Mouse (Mus musculus): Measurements from ENCODE around the gene Sbno1. TPM values are rescaled to one million over a fixed set of nuclear protein-coding genes. Genes with fewer than 3 reads are reported as not detected.
A peak's percentile ranks its signal among the peaks of the same experiment; 100 is the strongest.

Gene Sbno1
- total RNA-seq, 2 experiments from 2014 or later: 38.8 to 44.3 TPM

DNA sequence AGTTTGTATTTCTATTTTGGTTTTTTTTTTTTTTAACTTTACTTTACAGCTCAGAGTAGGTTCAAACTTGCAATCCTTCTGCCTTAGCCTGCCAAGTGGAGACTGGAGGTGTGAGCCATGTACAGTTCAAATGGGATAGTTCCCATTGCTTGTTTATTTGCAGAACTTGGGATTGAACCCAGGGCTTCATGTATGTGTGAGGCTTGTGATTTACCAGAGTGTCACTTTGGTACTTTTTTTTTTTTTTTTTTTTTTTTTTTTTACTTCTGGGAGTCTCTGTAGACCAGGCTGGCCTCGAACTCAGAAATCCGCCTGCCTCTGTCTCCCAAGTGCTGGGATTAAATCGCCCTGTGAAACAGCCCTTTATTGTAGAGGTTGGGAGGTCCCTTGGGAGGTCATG, 18.4 kb upstream of the Sbno1 start:
- DNase-seq: no peak

DNA sequence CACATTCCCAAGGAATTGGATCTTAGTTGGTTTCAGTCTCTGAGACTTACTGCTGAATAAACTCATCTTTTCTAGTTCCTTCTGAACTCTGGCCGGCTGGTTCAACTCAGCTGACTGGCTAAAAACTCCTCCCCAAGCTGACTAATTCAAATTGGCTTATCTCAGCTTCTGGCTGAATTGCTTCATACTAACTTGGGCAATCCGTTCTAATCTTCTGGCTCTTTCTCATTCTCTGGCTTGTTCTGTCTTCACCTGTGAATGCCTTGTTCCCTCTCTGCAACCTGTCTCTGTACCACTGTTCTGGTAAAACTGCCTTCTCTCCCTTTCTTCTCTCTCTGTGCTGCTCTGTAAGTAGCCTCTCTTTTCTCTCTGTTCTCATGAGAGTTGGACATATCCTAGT, 16.8 kb upstream of the Sbno1 start:
- DNase-seq: no peak

DNA sequence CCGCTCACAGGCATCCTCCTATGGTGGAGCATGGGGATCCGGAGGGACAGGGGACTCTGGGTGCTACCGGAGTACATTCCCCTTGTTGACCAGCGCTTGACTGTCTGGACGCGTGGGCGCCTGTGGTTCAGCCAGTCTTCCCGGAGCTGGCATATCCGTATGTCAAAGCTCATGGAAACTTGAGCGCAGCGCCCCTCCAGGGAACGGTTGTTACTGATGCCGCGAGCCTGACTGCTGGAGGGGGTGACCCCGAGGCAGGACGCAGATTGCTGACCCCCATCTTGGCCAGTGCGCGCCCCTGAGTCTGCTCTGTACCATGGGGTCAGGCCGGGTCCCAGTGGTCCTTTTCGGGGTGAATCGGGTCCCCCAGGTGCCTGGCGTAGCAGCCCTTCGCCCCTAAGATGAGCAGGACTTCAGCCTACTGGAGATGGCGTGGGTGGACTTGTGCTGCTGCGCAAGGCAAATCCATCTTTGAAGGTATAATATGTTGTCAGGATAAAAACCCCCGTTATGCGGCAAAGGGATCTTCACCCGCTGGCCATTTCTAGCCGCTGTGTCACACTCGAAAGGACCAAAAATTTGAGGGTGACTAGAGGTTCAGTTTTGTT, 14.4 kb upstream of the Sbno1 start:
- DNase-seq: peak; percentile 64

DNA sequence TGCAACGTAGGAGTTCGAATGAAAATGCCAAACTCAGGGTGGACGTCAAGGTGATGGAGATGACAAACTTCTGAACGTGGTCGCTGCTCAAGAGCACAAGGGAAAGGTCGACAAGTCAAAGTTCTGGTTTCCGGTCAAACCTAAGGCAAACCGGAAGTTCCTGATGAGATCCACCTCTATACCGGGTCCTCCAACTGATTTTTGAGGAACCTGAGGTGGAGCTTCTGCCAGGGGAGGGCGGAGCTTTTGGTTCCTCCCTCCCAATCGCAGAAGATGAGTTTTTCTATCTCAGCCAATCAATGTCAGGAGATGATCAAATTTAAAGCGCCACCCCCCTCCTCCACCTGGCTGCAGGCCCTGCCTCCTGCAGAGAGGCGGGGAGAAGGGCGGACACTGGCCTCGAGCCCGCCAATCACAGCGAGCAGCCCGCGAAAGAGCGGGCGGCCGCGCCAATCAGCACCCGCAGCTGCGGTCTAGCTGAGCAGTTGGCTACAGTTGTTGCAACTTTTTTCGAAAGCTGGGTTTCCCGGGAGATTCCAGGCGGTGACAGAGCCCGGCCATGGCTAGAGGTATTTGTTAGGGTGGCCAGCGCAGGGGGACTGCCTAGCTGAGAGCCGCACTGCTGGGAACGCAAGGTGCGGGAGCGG, 13.8 kb upstream of the Sbno1 start, which contains the start of gene Kmt5a:
Gene Kmt5a, plus strand, starts transcription at position 484 of the 647 bp plus-strand sequence.
- peak; percentile 93 for DNase-seq

DNA sequence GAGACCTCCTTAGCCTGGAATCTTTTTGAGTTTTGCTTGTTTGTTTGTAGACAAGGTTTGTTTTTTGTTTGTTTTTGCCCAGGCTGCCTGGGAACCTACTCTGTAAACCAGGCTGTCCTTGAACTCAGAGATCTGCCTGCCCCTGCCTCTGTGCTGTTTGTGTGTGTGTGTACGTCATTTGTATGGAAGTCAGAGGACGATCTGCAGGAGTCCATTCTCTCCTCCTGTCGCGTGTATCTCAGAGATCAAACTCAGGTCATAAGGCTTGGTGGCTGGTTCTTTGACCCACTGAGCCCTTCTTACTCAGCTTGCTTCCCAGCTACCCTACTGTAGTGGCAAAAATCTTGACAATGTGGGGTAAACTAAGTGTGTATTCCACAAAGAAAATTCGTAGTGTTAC, 12.9 kb upstream of the Sbno1 start:
- no peak for DNase-seq

DNA sequence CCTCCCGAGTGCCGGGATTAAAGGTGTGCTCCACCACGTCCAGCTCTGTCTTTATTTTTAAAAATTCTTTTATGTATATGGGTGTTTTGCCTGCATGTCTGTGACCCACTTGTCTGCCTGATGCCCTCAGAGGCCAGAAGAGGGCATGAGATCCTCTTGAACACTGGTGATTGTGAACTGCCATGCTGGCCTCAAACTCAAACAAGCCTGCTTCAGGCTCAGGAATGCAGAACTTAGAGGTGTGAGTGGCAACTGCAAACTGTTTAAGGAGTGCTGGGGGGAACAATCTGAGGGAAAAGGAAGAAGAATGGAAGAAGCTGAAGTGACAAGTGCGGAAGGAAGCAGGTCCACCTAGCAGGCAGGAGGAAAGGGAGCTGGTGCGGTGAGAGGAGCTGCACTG, 12.4 kb upstream of the Sbno1 start:
- no peak for DNase-seq

DNA sequence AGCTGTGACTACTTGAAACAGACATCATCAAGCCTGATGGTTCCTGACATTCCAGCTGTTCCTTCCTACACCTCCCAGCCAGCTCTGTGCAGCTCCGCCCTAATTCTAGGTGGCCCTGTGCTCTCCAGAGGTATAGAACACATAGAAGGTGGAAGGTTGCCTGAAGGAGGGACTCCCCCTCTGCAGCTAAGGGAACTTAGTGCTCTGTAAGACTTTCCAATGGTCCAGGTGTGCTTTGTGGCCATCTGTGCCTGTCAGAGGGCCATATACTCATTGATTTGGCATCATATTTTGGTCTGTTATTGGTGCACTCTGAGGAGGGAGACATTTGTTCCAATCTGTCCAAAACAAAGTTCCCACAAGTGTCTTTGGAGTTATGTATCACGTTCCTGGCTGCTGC, 7.2 kb upstream of the Sbno1 start:
- no peak for DNase-seq

DNA sequence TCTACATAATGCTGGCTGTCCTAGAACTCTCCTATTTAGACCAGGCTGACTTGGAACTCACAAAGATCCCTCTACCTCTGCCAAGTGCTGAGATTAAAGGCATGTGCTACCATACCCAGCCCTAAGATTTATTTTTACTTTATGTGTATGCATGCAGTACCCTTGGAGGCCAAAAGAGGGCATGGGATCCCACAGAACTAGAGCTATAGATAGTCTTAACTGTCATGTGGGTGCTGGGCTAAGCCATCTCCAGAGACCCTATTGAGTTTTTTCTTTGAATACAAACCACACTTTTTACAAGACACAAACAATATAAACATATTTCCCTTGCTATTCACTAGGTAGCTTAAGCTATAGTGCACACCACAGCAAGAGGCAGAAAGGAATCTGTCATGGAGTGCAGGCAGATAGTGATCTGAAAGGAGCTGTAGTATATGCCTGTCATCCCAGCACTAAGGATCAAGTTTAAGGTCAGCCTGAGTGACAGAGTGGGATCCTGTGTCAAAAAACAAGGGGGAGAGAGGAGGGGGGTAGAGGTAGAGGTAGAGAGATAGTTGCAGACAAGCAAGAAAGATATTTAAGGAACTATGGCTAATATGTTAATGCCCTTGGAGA, 6.7 kb upstream of the Sbno1 start:
- DNase-seq: peak; percentile 50

DNA sequence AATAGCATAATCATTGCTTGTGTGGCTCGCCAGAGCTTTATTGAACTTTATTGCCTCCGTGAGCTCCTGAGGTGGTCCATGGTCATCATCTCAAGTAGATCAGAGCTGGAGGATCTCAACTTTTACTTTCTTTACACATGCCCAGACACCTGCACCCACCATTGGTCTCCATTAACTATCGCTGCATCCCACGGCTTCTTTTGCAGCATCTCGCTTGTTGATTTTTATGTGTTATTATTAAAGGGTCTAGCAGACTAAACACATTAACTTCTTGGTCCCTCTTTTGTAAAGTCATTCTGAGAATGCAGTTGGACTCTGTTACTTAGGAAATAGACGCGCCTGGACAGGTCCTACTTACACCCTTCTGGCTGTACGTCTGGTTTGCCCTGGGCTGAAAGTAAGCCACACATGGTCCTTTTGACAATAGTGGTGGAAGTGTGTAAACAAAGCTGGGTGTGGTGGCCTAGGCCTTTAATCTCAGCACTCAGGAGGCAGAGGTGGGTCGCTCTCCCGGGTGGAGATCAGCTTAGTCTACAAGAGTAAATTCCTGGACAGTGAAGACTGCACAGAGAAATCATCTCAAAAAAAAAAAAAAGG, 772 bp upstream of the Sbno1 start:
- DNase-seq: no peak

DNA sequence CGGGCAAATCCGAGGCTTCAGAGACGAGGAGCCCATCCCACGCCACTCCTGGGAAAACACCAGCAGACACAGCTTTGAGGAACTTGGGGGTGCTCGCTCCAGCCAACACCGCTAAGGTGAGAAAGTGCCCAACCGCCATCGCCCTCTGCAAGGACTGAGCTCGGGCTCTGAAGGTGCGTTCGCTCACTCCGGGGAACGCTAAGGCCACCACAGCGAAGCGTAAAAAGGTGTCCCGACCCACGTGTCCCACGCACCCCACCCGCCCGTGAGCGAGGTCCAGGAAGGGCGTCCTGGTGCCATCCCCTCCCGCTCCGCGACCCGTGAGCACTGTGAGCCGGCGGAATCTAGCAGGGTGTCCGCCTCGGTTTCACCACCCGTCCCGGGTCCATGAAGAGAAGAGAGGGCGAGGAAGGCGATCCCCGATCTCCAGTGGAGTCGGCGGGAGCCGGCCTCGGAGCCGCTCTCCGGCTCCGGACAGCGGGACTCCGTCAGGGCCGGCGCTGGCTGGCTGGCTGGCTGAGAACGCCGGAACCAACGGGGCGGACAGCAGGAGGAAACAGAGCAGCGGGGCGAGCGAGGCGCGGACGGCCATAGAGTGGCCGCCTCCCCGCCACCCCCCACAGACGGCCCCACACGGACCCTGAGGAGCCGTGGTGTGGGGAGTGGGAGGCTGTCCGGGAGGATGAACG, 934 bp downstream of the Sbno1 start:
- peak; percentile 50 for DNase-seq

DNA sequence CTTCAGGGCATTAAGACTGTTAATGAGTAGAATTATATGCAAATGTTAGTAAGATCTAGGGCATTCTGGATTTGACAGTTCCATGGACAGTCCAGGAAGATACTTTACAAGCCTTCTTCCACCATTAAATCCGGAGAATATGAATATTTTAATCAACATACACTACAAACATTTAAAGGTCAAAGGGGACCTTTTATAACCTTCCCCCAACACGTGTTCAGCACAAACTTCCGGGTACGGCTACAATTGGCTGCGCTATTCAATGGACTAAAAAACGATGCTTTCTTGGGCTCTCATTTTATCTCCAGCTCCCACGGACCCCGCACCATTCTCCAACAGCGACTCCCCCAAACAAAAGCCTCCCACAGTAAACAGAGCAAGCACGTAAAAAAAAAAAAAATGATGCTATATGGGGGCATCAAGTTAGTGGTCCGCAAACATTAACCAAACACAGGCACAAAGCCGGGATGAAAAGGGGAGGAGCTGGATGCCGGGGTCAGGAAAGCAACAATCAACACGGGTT, 1.5 kb downstream of the Sbno1 start:
- DNase-seq: no peak

DNA sequence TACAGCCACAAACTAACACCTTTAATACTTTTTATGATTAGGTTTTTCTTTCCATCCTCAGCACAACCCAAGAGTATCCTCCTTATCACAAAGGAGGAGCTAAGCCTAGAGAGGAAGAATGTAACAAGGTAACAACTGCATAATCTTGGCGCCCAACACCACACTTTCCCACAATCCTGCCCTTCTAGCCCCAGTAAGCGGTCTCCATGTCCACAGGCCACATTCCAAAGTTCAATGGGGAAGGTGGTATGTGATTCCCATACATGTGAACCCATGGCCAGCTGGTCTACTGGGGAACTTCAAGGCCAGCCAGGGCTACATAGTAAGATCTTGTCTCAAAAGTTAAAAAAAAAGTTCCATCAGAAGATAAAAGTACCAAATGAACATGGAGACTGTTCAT, 4.0 kb downstream of the Sbno1 start:
- no peak for DNase-seq

DNA sequence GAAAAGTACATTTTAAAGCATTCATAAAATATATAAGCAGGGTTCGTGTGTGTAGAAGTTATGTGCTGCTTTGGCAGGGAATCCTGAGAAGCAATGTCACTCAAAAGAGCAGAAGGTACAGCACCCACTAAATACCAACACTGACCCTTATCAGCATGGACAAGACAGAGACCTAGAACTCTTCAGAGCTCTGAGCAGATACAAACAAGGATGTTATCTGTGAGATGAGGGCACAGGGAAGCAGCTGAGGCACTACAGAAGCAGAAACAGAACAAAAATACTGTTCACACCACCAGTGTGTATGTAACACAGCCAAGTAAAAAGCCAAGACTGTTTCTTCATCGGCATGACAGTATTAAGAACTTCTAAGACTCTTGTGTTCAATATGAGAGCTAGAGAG, 6.9 kb downstream of the Sbno1 start:
- DNase-seq: no peak

DNA sequence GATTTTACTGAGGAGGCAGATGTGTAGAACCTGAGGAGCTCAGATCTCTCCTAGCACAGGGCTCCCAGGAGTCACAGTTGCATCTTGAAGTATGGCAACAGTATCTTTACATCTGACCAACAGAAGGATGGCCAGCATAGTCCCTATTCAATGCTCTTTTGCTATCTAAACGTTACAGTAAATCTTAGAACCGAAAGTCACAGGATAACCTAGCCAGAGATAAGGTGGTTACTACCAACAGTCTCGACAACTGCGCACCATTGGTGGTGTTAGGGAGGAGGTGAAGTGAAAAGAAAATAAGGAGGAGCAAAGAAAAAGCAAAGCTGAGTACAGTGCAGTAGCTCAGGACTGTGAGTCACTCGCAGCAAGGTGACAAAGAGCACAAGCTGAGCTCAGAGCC, 13.6 kb downstream of the Sbno1 start:
- no peak for DNase-seq

DNA sequence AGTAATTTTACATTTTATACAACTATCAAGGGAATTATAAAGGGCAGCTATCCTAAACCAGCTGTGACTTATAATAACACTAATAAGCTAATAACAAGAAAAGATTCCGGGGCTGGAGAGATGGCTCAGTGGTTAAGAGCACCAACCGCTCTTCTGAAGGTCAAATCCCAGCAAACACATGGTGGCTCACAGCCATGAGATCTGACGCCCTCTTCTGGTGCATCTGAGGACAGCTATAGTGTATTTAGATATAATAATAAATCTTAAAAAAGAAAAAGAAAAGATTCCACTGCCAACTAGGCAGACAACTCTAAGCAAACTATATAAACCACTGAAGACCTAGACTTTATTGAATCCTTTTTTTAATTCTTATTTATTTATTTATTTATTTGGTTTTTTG, 15.0 kb downstream of the Sbno1 start:
- DNase-seq: no peak

DNA sequence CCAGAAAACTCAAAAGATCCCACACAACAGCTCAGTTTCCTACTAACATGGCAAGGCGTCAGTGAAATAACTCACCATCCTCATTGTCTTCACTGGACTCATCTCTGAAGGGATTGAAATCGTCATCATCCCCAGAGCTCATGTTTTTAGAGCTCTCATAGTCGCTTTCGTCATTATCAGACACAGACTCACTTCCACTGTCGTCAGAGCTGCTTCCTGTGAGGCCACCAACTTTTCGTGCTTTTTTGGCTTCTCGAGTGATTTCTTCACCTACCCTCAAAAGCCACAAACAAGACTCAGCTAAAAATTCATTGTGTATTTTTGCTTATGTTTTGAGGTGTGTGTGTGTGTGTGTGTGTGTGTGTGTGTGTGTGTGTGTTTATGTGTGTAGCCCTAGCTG, 32.1 kb downstream of the Sbno1 start:
- no peak for DNase-seq

DNA sequence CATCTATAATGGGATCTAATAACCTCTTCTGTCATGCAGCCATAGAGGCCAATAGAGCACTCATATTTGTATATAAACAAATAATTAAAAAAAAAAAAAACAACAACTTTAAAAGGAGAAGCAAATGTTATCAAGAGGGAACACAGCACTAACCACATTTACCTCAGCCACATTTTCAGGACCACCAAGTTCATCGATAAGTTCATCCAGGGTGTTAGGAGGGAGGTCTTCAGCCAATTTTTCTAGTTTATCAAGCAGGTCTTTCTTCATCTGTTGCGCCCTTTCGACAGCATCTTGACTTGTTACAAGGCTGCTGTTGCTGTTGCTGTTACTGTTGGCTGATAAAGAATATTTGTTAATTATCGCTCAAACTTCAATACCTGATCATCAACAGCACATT, 33.4 kb downstream of the Sbno1 start:
- no peak for DNase-seq

DNA sequence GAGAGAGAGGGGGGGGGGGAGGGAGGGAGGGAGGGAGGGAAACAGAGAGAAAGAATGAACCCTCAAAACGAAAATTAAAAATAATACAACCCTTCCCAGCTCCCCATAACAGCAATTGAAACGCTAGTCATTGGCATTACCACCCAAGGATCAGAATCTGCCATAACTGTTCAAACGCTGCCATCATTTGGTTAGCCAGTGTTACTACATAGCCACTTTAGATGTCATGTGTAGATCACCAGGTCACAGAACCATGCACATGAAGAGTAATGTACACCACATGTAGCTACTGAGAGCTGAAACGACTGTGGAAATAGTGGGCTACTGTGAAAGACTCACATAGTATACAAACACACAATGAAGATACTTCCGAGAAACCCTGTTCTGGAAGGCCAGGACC, 37.9 kb downstream of the Sbno1 start:
- DNase-seq: no peak

DNA sequence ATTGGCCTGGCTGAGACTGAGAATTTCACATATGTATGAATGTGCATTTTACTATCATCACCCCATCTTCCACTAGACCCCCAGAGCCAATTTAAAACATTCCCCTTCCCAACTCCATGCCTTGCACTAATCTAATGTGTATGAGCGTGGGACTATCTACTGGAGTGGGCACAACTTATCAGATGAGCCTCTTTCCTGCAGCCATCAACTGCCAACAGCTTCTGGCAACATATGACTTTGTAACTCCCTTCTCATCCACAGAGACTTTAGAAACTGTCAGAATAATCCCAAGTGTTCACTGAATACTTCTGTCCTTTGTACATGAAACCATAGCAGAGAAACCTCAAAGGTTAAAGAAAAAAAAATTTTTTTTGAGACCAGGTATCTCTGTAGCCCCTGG, 45.7 kb downstream of the Sbno1 start:
- DNase-seq: no peak

DNA sequence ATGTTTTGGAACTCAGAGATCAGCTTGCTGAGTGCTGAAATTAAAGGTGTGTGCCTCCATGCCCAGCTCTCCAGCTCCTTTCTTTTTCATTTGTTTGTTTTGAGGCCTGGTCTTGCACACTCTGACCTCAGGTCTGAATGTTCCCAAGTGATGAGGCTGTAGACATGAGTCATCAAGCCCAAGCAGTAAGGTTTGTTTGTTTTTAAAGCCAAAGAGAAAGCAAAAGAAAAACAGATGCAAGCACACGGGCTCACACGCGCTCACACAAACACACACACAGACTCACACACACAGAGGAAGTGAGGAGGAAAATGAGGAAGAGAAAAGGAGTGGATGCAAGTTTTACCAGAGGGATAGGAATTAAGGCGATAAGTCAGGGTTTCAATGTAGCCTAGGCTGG, 48.7 kb downstream of the Sbno1 start:
- DNase-seq: no peak

DNA sequence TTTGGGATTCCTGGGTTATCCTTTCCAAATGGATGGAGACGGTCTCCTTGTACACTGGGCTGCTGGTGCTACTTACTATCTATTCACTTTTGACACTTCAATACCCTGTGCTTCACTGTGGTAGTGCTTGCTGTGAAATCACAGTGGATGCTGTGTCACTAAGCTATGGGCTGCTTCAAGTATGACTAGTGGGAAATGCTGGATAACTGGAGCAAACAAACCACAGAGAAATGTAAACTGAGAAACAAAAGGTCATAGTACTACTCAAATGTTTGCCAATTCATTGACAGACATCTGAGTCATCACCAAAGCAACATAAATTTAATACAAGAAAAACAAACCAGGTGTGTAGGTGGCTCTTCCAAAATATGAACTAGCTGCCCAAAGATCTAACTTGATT, 49.4 kb downstream of the Sbno1 start:
- no peak for DNase-seq

DNA sequence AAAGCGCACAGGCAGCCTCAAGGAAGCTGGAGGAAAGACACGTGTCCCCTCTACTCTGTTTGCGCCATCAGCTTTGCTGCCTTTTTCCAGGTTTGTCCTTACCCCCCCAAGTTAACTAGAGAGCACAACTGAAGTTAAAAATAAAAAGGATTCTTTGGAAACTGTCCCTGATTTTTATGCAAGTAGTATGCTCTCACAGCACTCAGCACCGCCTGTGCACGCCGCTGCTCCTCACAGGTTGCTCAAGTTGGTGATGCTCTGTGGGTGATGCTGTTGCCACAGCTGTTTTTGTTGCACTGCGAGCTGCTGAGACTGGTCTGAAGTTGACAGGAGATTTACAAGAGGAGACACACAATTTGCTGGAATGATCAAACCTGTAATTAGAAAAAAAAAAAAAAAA, 51.5 kb downstream of the Sbno1 start:
- DNase-seq: no peak

DNA sequence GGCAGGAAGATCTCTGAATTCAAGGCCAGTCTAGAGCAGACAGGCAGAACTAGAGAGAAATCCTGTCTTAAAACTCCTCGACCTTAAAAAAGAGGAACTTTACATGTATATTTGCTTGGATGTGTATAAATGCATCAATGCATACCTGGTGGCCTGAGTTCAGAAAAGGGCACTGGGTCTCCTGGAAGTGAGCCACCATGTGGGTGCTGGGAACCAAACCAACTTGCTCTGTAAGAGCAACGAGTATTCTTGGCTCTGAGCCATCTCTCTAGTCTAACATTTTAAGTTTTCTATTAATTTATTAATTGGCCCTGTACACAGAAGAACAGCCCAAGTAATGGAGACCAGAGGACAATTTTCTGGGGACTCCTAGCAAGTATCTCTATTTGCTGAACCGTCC, 59.1 kb downstream of the Sbno1 start:
- DNase-seq: no peak

Measured in gastrocnemius, postnatal 10 days (tissue).